Mouse (Mus musculus): ENCODE measurements around the gene Limk2. TPM values are rescaled to one million over a fixed set of nuclear protein-coding genes. Genes with fewer than 3 reads are reported as not detected.
A peak's percentile ranks its signal among the peaks of the same experiment; 100 is the strongest.

Gene Limk2
- total RNA-seq, 2 experiments from 2014 or later = 12.6 to 16.8 TPM

GRCm38 (mm10) chr11:3374293-3374645, 34.7 kb downstream of the Limk2 start:
- no peak for ATAC-seq (replicated peaks; ENCODE audit: low FRiP score, poor library complexity, severe bottlenecking)

DNA sequence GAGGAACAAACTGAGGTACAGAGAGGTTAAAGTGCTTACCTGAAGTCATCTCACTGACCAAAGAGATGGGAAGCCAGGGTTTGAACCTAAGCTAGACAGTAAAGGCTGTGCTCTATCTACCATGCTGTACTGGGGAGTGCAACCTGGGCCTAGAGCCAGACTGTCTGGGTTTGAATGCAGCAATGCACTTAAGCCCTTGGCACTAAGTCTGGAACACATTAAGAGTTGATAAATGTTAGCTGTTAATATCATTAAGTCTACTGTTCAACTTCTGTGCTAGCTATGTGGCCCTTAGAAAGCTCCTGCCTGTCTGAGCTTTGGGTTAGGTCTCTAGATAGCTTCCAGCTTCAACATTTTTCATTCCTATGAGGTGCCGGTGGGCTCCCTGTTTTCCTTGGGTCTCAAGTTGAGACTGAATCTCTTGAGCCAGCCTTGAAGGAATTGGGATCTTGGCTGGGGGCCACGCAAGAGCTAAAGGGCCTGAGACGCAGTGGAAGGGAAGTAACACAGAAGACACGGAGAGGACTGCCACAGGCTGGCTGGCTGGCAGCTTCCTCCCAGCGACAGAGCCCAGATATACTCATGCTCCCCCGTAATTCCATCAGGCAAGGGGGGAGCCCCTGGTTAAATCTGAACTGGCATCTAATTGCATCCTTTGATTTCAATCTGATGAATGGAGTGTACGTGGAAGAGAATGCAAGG, 35.2 kb downstream of the Limk2 start:
- ATAC-seq (replicated peaks; ENCODE audit: low FRiP score, poor library complexity, severe bottlenecking) = no peak

GRCm38 (mm10) chr11:3371599-3372295, 37.2 kb downstream of the Limk2 start:
- peak; percentile 13; the same call in 1 of the 2 replicates for ATAC-seq (replicated peaks; ENCODE audit: low FRiP score, poor library complexity, severe bottlenecking)

- peak; percentile 64 for ATAC-seq (replicated peaks; ENCODE audit: low FRiP score, poor library complexity, severe bottlenecking)
Observed at GRCm38 (mm10) chr11:3370928-3371598, 37.9 kb downstream of the Limk2 start.

- ATAC-seq (replicated peaks; ENCODE audit: low FRiP score, poor library complexity, severe bottlenecking) = no peak
Observed at GRCm38 (mm10) chr11:3370162-3370561, 38.8 kb downstream of the Limk2 start.

- ATAC-seq (replicated peaks; ENCODE audit: low FRiP score, poor library complexity, severe bottlenecking) = no peak
Observed at GRCm38 (mm10) chr11:3369449-3369848, 39.5 kb downstream of the Limk2 start.

DNA sequence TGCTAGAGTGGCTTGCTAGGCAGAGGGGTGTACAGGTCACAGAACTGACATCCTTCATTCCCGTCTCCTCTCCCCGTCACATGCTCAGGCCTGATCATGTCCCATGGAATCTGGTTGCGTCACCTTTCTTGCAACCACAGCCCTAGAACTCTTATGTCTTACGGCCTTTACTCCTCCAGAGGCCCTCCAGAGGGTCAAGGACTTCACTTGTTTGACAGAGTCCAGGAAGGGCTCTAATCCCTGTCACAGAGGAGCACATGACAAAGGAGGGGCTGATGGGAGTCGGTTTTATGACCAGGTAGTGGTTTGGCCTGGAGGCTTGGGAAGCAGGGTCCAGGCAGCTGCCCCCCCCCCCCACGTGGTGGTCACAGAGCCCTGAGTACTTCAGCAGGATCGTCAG, 40.0 kb downstream of the Limk2 start:
- no peak for ATAC-seq (replicated peaks; ENCODE audit: low FRiP score, poor library complexity, severe bottlenecking)

DNA sequence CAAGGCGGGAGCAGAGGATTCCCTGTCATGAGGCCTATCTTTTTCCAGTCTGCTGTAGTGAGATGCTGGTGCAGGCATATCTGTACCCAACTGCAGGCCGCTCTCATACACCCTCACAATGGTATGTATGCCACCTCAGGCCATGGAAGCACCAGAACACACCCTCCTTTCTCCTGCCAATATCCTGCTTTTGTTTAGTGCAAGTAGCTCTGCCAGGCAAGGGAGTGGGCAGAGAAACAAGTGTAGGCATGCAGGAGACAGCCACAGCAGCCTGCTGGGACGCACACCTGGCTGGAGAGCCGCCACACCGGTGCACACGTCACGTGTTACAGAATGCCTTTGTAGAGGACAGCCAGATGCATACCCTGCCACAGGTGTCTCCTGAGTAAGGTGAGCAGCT, 42.6 kb downstream of the Limk2 start:
- ATAC-seq (replicated peaks; ENCODE audit: low FRiP score, poor library complexity, severe bottlenecking) = no peak

GRCm38 (mm10) chr11:3362854-3363253, 46.1 kb downstream of the Limk2 start:
- no peak for ATAC-seq (replicated peaks; ENCODE audit: low FRiP score, poor library complexity, severe bottlenecking)

GRCm38 (mm10) chr11:3352990-3353585, 55.9 kb downstream of the Limk2 start:
- ATAC-seq (replicated peaks; ENCODE audit: low FRiP score, poor library complexity, severe bottlenecking) = no peak

- no peak for ATAC-seq (replicated peaks; ENCODE audit: low FRiP score, poor library complexity, severe bottlenecking)
Observed at GRCm38 (mm10) chr11:3352131-3352530, 56.9 kb downstream of the Limk2 start.

DNA sequence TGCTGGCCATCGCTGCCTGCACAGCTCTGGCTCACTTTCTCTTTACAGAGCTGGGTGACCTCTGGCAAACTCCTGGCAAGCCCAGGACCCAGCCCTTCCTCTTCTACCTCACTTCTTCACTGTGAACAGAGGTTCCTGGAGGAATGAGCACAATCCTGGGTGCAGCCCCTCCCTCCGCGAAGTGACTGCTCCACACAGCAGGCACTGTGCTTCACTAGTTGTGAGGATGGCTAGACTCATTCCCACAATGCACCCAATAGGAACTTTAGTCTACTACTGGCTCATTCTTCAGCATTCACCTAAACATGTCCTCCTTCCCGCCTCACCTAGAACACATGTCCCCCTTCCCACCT, 59.7 kb downstream of the Limk2 start:
- ATAC-seq (replicated peaks; ENCODE audit: low FRiP score, poor library complexity, severe bottlenecking) = no peak

GRCm38 (mm10) chr11:3348576-3349342, 60.2 kb downstream of the Limk2 start:
- no peak for ATAC-seq (replicated peaks; ENCODE audit: low FRiP score, poor library complexity, severe bottlenecking)

GRCm38 (mm10) chr11:3347835-3348195, 61.2 kb downstream of the Limk2 start:
- ATAC-seq (replicated peaks; ENCODE audit: low FRiP score, poor library complexity, severe bottlenecking) = no peak

- ATAC-seq (replicated peaks; ENCODE audit: low FRiP score, poor library complexity, severe bottlenecking) = 0 out of 2 replicates have a peak, but pooled peaks have one; percentile 67
Observed at GRCm38 (mm10) chr11:3347091-3347834, 61.7 kb downstream of the Limk2 start.

- ATAC-seq (replicated peaks; ENCODE audit: low FRiP score, poor library complexity, severe bottlenecking) = no peak
Observed at GRCm38 (mm10) chr11:3346351-3346750, 62.6 kb downstream of the Limk2 start.

DNA sequence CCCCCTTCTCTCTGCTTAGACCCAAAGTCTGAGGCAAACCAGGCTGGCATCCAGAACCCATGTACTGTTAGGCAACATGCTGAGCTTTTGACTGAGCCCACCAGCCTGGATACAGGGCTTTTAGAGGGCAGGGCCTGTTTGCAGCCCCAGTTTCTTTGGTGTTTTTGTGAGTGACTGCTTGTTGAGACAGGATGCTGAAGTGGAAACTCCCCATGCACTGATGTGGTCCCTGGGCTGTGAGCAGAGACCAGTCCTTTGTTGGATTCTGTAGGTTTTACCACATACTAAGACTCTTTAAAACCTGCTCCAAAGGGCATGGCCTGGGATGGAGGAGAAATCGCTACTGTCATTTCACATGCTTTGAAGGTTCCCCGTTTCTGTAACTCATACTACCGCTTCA, 64.1 kb downstream of the Limk2 start:
- ATAC-seq (replicated peaks; ENCODE audit: low FRiP score, poor library complexity, severe bottlenecking) = no peak

GRCm38 (mm10) chr11:3341476-3341875, 67.5 kb downstream of the Limk2 start:
- no peak for ATAC-seq (replicated peaks; ENCODE audit: low FRiP score, poor library complexity, severe bottlenecking)

- no peak for ATAC-seq (replicated peaks; ENCODE audit: low FRiP score, poor library complexity, severe bottlenecking)
Observed at GRCm38 (mm10) chr11:3337961-3338360, 71.0 kb downstream of the Limk2 start.

Data from erythroid progenitor cell, adult 5-6 weeks (primary cell).